Mouse (Mus musculus) frontal cortex, postnatal 25 days (tissue): Measurements from ENCODE around the gene Leng9.

Experiments used
- DNase-seq, 2 experiments: peaks; one replicate each; pipeline ENCODE4 v3.0.0; 2022; ENCODE audit warnings: low spot score in 2 of 2

The Leng9 gene

DNA sequence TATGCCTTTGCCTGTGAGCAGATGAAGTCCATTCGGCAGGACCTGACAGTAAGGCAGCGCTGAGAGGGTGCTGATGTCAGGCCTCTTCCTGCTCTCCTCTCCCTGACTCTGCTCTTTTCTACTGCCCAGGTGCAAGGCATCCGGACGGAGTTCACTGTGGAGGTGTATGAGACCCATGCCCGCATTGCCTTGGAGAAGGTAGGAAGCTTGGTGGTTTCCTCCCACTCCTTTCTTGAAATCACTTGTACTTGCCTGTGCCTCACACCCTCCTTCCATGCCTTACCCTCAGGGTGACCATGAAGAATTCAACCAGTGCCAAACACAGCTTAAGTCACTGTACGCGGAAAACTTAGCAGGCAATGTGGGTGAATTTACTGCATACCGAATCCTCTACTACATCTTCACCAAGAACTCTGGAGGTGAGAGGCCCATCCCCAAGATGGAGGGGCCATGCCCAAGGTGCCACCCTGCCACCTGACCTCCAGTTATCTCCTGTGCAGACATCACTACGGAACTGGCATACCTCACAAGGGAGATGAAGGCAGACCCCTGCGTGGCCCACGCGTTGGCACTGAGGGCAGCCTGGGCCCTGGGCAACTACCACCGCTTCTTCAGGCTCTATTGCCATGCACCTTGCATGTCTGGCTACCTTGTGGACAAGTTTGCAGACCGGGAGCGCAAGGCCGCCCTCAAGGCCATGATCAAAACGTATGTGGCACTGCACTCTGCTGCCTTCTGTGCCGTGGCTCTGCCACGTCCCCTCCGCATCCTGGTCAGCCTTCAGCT, 5.2 kb downstream of the Leng9 start:
- no peak for DNase-seq

DNA sequence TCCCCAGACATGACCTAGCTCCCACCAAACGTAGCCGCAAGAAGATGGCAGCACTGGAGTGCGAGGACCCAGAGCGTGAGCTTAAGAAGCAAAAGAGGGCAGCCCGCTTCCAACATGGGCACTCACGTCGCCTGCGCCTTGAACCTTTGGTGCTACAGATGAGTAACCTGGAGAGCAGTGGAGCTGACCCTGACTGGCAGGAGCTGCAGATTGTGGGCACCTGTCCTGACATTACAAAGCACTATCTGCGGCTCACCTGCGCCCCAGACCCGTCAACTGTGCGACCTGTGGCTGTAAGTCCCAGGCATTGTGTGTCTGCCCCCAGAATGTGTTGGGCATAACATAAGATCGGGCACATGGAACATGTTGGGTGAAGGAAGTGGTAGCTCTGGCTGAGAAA, 6.1 kb downstream of the Leng9 start:
- DNase-seq: no peak

DNA sequence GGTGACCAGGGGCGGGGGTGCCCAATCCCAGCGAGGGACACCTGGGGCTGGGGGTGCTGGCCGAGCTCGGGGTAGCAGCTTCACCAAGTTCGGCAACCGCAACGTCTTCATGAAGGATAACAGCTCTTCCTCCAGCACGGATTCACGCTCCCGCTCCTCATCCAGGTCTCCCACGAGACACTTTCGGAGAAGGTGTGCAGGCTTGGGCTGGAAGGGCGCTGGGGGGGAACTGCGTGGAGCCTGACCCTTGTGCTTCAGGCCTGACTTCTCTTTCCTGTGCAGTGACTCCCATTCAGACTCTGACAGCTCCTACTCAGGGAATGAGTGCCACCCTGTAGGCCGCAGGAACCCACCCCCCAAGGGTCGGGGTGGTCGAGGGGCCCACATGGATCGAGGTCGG, 6.7 kb downstream of the Leng9 start:
- no peak for DNase-seq

DNA sequence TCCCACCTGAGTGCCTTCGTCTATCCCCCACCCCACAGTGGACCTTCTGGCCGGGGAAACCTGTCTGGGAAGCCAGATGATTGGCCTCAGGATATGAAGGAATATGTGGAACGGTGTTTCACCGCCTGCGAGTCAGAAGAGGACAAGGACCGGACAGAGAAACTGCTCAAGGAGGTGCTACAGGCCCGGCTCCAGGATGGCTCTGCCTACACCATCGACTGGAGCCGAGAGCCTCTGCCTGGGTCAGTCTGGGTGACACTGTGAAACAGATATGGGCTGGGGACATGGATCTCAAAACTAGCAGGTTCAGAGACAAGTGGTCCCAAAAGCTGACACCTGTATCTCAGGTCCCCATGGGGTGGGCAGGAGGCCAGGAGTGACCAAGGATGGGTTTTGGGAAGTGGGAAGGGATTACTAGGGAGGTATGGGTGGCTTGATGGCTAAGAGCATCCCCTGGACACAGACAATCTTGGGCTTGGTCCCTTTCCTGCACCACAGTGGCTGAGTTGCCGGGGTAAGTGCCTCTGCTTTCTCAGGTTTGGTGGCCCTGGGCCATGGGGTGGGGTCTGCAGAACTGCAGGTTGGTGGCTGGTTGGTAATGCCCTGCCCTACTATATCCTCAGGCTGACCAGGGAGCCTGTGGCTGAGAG, 7.3 kb downstream of the Leng9 start:
- DNase-seq: no peak

GRCm38 (mm10) chr7:4141648-4142325, 8.4 kb downstream of the Leng9 start:
- no peak for DNase-seq

GRCm38 (mm10) chr7:4139391-4139790, 10.8 kb downstream of the Leng9 start:
- DNase-seq: no peak

- DNase-seq: peak in 1 of 2 experiments; percentile 4
These were observed 11.5 kb downstream of the Leng9 start for GRCm38 (mm10) chr7:4138671-4139070.

DNA sequence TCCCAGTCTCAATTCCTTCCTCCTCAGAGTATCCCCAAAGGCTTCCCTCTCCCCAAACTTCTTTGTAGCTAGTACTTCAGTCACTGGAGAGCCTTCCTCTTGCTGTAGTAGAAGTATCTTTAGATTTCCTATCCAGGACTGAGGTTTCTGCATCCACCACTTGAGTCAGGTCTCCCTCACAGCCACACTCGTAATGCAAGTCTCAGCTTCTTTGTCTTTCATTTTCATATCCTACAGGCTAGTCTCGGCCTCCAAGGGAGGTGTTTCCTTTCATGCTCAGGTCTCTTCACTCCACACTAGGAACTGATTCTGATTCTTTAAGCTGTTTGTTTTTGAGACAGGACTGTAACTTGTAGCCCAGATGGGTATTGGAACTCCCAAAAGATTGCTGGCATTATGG, 12.0 kb downstream of the Leng9 start:
- peak in 1 of 2 experiments; percentile 4 for DNase-seq

DNA sequence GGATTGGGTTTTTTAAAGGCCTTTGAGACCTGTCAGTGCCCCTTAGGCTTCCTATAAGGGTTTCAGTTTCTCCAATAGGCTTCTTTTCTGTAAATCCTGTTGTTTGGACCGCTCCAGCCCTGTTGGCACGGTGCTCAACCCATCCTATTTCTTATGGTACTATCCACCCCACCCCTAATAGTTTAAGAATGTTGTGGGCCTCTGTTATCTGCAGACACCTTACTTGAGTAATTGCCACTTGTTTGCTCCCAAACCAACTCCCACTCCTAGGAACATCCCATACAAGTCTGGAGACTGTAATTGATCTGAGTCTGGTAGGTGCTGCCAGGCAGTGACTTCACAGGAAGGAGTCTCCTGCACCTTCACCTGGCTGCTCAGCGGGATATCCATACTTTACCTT, 12.4 kb downstream of the Leng9 start:
- peak in 1 of 2 experiments; percentile 7 for DNase-seq

DNA sequence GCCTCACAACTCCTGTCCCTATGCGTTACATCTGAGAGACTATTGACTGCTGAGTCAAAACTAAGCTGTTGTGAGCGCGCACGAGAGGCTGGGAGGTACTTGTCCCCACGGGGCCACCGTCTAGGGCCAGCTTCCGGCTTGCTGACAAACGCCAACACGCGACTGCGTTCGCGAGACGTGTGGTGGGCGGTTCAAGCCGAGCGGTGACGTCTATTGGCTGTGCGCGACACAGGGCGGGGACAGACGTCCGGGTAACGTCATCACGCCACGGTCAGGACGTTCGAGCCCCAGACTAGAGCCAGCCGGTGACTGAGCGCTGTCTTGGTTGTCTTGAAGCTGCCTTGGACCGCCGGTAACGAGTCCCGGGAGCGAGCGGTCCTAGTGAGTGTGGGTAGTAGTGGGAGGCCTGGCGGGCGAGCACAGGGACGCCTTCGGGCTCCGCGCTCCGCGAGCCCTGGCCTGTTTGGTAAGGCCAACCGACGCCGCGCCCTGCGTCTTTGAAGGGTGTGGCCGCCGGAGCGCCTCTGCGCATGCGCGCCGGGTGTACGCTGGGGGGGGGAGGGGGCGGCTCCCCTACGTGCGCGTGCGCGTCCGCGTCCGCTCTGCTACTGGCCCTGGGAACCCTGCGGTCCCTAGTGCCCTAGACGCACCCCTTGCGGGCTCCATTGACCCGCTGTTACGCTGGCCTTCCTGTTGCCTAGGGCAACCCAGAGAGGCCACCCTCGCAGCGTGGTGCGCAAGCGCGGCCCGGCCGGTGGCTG, 13.2 kb downstream of the Leng9 start, which contains the start of gene Leng8:
Gene Leng8 (plus strand): TSS at position 269 of the 761 bp plus-strand sequence.
- peak; percentile 97 to 99 for DNase-seq

DNA sequence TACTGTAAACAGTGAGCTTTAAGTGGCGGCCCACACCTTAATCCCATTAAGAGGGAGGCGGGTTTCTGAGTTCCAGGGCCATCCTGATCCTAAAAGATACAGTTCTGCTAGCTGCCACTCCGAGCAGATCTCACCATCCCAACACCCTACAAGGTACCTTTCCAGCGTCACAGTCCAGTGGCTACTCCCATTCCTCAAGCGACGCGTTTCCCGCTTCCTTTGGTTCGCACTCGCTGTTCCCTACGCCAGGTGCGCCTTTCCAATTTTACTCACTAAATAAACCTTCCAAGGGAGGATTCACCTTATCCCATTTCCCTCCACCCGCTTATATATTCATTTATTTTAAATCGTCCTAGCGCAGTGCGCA, 13.8 kb downstream of the Leng9 start:
- no peak for DNase-seq

- no peak for DNase-seq
These were observed 15.3 kb downstream of the Leng9 start for GRCm38 (mm10) chr7:4134911-4135310.

GRCm38 (mm10) chr7:4132998-4133397, 17.2 kb downstream of the Leng9 start:
- DNase-seq: peak in 1 of 2 experiments; percentile 13

DNA sequence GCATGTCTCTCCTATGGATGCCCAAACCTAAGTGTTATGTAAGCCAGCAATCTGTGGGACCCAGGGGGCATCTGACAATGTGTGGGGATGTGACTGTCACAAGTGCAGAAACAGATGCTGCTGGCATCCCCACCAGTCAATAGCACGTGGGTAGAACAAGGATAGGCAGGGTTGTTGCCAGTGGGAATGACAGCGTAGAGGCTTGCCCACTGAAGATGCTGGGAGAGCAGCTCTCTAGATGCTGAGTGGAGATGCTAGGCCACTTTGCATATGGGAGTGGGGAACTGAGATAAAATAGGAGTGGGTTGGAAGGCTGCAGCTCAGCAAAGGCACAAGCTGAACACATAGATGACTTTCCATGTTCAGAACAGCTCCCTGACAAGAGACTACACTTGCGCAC, 17.6 kb downstream of the Leng9 start:
- DNase-seq: peak in 1 of 2 experiments; percentile 37

- DNase-seq: no peak
These were observed 18.2 kb downstream of the Leng9 start for GRCm38 (mm10) chr7:4131964-4132363.

DNA sequence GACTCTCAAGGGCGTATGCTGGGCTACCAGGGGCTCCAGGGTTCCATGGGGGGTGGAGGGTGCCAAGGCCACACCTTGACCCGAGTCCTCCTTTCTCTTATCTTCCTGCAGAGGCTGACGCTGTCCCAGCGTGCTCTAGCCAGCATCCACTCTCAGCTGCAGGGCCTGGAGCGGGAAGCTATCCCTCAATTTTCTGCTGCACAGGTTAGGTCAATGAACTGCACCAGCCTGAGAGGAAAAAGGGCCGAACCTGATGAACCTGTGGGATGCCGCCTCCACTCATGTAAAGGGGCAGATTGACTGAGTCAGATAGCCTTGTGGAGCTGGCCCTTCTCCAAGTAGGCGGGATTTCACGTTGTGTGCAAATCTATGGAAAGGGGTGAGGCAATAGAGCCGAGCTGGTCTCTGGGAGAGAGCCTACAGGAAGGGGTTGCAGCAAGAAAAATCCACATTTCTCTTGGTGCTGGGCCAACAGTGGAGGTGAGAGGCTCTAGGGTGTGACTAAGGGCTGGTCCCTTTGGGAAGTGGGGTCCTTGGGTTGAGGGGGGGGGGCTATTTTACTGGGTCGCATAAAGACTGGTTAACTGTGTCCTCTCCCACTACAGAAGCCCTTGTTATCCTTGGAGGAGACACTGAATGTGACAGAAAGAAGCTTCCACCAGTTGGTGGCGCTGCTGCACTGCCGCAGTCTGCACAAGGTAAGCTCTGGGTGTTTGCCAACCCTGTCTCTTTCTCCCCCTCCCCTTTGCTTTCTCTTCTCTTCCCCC, 19.3 kb downstream of the Leng9 start:
- DNase-seq: peak; percentile 72 to 74

DNA sequence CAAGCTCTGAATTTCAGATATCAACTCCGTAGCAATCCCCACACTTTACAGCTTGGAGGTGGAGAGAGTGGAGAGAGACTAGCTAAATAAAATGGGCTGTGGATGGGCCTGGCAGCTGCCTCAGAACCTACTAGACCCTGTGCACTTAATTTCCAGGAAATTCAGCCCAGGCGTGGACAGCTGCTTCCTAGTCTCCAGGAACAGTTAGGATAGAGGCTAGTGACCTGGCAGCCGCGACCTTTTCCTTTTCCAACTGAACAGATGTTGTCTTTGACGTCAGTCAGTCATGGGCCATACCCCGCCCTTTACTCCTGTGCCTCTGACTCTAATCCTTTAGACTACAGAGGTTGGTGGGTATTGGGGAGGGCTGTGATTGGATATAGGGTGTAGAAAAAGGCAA, 21.3 kb downstream of the Leng9 start:
- DNase-seq: peak in 1 of 2 experiments; percentile 9

GRCm38 (mm10) chr7:4127894-4128293, 22.3 kb downstream of the Leng9 start:
- no peak for DNase-seq

DNA sequence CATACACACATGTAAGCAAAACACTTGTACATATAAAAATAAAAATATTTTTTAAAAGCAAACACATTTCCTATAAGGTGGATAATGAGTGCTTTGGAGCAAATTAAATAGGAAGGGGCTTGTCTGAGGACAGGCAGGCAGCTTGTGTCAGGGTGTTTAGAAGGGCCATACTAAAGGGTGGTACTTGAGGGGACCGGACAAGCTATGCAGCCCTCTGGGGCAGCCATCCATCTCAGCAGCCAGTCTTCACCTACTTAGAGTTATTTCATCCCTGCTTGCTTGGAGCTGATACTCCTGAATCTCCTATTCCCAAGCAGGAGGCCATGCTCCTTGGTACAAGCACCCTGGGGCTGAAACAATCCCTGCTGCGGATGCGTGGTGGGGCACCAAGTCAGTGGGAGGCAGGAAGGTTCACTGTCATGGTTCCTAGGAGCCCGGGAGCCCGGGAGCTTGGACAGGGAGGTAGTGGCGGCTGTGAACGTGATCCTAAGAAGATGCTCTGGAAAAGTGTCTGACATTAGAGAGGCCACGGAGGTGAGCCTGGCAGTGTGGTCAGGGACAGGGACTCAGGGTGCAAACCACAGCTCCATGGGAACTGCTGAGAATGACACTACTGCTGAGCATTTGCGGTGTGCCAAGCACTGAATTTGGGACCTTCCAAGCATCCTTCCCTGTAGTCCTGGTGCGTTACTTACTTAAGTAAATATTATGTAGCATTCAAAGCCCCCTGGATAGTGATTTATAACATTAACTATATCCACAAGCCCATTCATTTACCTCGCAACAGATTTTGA, 23.0 kb downstream of the Leng9 start:
- DNase-seq: no peak

DNA sequence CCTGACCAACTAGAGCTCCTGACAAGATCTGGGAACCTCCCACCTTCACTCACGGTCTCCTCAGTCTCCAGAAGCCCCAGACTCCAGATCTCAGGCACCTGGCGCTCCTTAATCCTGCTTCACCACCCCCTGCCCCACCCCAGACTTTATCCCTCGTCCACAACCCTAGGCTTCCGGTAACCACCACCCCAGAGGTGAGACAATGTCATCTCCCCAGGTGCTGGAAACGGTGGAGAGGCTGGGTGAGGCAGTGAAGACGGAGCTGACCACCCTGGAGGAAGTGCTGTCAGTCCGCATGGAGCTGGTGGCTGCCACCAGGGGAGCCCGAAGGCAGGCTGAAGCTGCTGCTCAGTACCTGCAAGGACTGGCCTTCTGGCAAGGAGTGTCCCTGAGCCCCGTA, 24.9 kb downstream of the Leng9 start:
- DNase-seq: no peak
